Mouse (Mus musculus) ovary, postnatal 10 days (tissue): ENCODE measurements around the gene Zfp553.

Experiments
- DNase-seq: peaks from one replicate; pipeline ENCODE4 v3.0.0; 2022; ENCODE audit warnings: low spot score

The Zfp553 gene

GRCm38 (mm10) chr7:127232622-127233367, at the start of gene Zfp553, which contains the start of gene Sept1:
TSS of gene Zfp553 (plus strand) at chr7:127233061.
TSS of gene Sept1 (minus strand) at chr7:127233130.
- DNase-seq = peak; percentile 85

DNA sequence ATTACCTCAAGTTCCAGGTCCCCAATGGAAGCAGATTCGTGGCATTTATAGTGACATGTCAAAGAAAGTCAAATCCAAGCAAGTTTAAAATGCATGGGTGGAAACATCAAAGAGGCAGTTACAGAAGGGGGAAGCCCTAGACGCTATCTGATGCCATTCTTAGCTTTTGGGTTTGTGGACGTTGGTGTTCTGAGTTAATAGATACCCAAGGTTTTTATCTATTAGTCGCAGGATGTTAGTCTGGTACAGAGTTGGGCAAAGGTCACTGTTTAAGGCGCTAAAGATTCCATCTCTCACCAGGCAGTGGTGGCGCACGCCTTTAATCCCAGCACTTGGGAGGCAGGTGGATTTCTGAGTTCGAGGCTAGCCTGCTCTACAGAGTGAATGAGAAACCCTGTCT, 49.5 kb upstream of the Zfp553 start:
- DNase-seq = no peak

- DNase-seq = no peak
These were observed 49.0 kb upstream of the Zfp553 start for GRCm38 (mm10) chr7:127183828-127184227.

DNA sequence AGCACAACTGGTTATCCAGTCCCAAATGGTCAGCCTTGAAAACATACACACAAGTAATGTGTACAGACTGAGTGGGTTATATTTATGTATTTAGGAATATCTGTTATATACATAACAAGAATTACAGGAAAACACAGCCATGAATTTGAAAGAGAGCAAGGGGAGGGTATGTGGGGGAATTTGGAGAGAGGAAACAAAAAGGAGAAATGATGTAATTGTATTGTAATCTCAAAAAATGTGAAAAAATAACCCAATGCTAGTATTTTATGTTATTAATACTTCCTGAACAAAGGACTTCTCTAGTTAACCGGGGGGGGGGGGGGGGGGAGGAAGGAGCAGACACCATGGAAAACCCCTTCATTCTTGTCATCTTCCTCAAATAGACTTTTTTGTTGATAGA, 48.1 kb upstream of the Zfp553 start:
- no peak for DNase-seq

GRCm38 (mm10) chr7:127185601-127186000, 47.3 kb upstream of the Zfp553 start:
- DNase-seq = no peak

GRCm38 (mm10) chr7:127187351-127187750, 45.5 kb upstream of the Zfp553 start:
- no peak for DNase-seq

- DNase-seq = no peak
These were observed 44.3 kb upstream of the Zfp553 start for GRCm38 (mm10) chr7:127188305-127189276.

- no peak for DNase-seq
These were observed 42.2 kb upstream of the Zfp553 start for GRCm38 (mm10) chr7:127190672-127191071.

GRCm38 (mm10) chr7:127192989-127193388, 39.9 kb upstream of the Zfp553 start:
- DNase-seq = no peak

DNA sequence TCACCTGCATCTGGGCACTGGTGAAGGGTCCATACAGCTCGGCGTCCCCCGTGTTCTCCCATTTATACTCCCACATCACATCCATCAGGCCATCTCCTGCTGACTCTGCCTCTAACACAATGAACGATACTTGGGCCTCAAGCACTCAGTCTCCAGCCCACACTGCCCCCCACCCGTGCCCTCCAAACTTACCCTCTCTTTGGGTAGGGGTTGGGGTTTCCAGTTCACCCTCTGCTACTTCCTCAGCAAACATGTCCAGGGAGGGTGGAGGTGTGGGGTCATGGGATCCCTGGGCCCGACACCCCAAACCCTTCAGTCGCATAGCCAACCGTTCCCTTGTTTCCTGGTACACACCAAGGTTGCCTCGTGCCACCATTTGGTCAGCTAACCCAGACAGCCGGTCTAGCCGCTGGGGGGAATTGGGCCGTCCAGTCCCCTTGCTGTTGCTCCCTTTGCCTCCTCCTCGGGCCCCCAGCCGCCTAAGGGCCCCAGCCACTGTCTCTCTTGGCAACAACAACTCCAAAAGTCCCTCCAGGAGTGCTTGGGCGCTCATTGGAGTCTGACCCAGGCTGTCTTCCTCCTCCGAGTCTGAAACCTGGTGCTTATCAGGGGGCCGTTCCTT, 38.7 kb upstream of the Zfp553 start:
- DNase-seq = no peak

DNA sequence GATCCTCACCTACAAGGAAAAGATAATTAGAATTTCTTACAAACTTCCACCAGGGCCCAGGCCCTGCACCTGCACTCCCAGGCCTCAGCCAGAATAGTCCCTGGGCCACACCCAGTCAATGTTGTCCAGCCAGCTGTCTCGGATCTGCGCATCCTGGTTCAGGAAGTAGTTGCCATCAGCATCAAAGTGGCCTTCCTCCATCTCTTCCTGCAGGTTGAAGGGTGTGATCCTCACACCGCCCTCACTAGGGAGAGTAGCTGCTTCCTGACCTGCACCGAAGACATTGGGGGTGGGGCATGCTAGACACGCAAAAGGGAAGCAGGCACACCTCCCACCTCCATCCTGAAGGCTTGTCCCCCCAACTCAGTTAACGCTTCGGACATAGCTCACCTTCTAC, 38.2 kb upstream of the Zfp553 start:
- no peak for DNase-seq

- DNase-seq = peak; percentile 76
These were observed 37.1 kb upstream of the Zfp553 start, which contains the start of gene Cd2bp2 for GRCm38 (mm10) chr7:127195544-127196295. TSS of gene Cd2bp2 (minus strand) at chr7:127196050.

DNA sequence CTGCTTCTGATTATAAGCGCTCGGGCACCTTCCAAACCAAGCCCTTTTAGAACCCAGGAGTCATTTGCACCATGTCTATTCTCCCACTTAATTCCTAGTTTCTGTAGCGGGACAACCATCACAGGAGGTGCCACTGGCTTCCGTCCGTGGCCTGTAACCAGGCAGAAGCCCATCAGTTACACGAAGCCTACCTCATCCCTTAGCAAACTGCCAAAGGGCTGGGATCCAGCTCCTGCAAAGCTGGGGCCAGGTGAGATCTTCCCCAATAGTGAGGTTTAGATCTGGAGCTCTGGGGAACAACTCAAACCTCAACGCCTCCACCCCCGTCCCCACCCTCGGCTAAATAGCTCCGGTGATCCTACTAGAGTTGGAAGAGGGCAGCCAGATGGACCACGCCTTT, 36.4 kb upstream of the Zfp553 start:
- DNase-seq = no peak

DNA sequence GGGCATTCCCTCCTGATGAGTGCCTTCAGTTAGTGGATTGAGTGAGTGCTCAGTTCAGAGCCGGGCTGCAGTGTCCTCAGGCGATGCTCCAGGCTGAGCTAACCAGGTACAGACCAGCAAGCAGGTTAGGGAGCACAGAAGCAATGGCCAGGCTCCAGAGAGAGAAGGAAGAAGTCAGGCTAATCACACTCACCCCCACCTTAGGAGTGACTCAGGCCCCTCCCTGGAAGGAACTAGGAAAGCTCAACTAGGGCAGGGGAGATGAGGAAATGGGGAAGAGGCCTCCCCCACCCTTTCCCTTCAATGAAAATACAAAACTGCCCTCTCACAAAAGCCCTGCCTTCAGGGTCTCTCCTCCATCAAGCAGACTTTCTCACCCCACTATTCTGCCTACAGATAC, 26.3 kb upstream of the Zfp553 start:
- DNase-seq = no peak

DNA sequence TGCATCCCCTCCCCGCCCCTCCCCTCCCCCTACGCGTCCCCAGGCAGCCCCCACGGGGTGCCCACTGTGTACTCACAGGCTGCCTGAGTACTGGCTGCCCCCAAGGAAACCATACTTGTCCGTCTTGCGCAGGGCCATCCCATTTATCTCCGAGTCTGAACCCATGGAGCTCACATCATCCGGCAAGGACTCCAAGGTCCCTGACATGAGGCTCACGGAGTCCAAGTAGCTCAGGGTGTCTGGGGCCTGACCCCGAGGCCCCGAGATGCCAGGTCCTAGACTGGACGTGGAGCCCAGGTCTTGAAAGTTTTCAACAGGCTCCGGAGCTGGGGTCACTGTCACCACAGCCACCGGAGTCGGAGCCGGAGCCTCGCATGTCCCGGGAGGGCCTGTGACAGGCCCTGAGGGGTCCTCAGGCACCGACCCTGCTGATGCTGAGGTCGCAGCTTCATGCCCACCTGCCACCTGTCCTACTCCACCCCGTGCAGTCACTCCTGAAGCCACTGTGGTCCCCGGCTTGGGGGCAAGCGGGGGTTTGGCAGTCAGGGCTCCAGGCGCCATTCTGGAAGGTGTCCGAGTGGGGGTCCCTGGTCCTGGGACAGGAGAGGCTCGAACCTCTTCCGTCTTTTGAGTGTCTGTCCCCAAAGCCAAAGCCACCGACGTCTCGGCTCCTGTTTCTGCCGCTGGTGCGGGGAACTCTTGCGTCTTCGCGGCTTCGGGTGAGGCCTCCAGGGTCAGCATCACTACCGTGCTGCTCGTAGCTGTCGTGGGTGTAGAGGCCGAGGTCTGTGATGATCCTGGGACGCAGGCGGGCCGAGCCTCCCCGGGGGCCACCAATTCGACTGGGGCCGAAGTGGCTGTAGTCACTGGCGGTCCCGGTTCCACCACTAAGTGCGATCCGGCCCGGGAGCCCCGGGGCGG, 25.2 kb upstream of the Zfp553 start:
- peak; percentile 33 for DNase-seq

DNA sequence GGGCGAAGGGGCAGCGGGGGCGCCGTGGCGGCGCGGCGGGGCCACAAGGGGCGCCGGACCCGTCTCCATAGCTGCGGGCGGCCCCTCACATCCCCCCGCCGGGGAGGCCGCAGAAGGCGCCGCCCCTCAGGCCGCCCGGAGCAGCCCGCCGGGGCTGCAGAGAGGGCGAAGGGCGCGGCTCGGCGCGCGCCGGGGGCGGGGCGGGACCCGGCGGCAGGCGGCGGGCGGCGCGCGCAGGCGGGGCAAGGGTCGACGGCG, 24.6 kb upstream of the Zfp553 start, which contains the start of gene Tbc1d10b:
Gene Tbc1d10b (minus strand): TSS at position 174 of the 258 bp plus-strand sequence.
- no peak for DNase-seq

DNA sequence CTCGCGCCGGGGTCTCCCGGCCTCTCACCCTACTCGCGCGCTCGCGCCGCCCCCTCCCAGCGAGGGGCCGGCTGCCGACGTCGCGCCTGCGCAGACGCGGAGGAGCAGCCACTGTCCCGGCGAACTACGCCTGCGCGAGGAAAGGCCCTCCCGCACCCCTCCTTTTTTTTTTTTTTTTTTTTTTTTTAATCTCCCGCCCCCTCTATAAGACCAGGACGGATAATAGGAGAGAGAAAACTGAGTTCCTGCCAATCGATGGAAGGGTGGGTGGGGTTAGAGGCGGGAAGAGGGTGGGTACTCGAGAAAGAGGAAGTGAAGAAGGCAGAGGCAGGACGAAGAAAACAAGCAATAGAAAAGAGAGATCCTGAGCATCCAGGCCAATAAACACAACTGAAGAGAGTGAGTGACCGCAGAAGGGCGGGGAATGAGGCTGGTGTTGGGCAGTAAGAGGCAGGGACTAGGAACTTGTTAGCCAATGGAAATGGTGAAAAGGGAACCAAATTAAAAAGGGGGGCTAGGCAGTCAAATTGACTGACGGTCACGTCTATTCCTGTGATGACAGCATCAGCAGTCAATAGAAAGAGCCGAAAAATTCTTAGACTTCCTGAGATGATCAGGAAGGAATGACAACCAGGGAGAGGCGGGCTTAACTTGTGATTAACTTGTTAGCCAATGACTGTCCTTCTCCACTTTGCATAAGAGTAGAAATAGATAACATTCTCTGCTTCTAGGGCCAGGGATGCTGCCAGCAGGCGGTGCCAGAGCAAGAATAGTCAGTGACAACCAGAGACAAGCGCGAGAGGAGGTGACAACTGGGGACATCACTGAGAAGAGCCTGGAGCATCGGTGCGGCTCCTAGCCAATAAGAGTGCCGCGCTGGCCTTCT, 24.1 kb upstream of the Zfp553 start, which contains the start of gene Mylpf:
Gene Mylpf (plus strand): TSS at position 338 of the 886 bp plus-strand sequence.
- peak; percentile 80 for DNase-seq

DNA sequence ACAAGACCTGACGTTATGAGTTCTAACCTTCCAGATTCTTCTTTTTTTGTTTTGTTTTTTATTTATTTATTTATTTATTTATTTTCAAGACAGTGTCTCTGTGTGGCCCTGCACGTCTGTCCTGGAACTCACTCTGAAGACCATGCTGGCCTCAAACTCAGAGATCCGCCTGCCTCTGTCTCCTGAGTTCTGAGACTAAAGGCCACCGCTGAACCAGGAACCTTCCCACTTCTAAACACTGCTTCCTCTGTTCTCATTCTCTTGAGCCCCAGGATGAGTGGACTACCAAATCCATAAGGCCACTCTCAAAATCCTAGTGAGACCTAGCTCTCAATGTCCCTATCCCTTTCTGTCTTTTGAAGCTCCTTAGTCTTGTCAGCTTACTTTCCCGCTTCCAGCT, 23.0 kb upstream of the Zfp553 start:
- no peak for DNase-seq

DNA sequence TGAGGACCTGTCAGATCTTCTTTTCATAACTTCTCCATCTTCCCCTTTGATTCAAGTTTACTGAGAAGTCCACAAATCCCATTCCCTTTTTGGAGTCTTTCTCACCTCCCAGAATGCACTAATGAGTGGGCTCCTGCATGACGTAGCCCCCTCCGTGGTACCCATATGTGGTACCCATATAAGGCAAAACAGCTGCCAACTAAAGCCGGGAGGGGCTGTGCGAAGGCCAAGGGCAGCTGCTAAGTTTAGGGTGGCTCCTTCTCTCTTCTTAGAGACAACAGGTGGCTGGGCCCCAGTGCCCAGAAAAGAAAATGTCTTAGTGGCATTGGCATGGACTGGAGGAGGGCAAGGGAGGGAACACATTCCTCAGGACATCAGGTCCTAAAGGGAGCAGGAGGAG, 22.6 kb upstream of the Zfp553 start:
- no peak for DNase-seq
